Mouse (Mus musculus) lung, adult 2 months (tissue): ENCODE measurements around the gene Zfp445.

Source experiments
- CTCF ChIP-seq: fragments of 200-500 bp; IDR thresholded peaks from 2 replicates; pipeline ENCODE4 v1.5.1; 2011; ENCODE audit warnings: mild to moderate bottlenecking, low read length, control low read depth; ENCODE audit not compliant: insufficient read depth
- POLR2A ChIP-seq: fragments of 200-500 bp; IDR thresholded peaks from 2 replicates; pipeline ENCODE4 v1.6.1; 2011; ENCODE audit warnings: low read depth, mild to moderate bottlenecking, control low read depth, low read length, borderline replicate concordance; ENCODE audit errors: extremely low read depth

DNA sequence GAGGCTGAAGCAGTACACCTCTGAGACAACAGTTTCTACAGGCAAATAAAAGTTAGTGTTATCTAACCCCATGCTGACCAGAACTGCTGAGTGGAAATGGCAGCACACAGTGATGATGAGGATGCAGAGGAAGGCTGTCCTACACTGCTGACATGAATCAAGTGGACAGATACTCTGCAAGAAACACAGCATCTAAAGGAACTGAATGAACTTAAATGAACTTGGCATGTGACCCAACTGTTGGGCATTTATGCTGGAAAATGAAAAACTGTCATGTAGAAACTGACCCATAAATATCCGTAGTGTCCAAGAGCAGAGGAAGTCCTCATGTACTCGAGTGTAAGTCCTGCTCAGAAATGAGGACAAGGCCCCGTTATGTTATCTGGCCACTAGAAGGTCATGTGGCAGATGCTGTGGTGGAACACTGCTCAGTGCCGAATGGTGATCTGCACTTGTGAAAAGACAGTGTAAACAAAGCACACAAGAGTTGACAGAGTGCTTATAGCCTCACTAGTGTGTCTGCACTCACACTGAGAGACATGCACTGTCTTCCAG is 35.9 kb downstream of the Zfp445 start:
- TF ChIP-seq POLR2A, result no peak
- TF ChIP-seq CTCF, result no peak
